Mouse (Mus musculus): ENCODE results near the gene Pts. TPM values are rescaled to one million over a fixed set of nuclear protein-coding genes. Genes with fewer than 3 reads are reported as not detected.

Pts gene
- total and polyA plus RNA-seq, 3 experiments = 22.7 to 72.8 (median 59.5) TPM

GRCm38 (mm10) chr9:50490836-50491235 is 37.7 kb downstream of the Pts start:
- DNase-seq = no peak

GRCm38 (mm10) chr9:50485521-50485920 is 43.0 kb downstream of the Pts start:
- no peak for DNase-seq

- no peak for DNase-seq
These were observed 45.8 kb downstream of the Pts start for GRCm38 (mm10) chr9:50482743-50483142.

- no peak for DNase-seq
These were observed 49.0 kb downstream of the Pts start for GRCm38 (mm10) chr9:50479476-50479875.

- DNase-seq = no peak
These were observed 49.7 kb downstream of the Pts start for GRCm38 (mm10) chr9:50478826-50479225.

GRCm38 (mm10) chr9:50477270-50477669 is 51.3 kb downstream of the Pts start:
- DNase-seq = no peak

- no peak for DNase-seq
These were observed 51.9 kb downstream of the Pts start for GRCm38 (mm10) chr9:50476651-50477050.

- DNase-seq = no peak
These were observed 52.8 kb downstream of the Pts start for GRCm38 (mm10) chr9:50475745-50476144.

- no peak for DNase-seq
These were observed 53.2 kb downstream of the Pts start for GRCm38 (mm10) chr9:50475318-50475717.

Other genes starting within 250 kb of the Pts start
- 1,000 to 10,000 TPM; 1,087 to 1,247 TPM for gene Rpl10-ps3, start 183.8 kb downstream of the Pts start, total RNA-seq (2021)
- gene Rpl10-ps3, start 183.8 kb downstream of the Pts start, polyA plus RNA-seq (2012; rRNA removed) = 7.3 and 8.1 TPM in 2 replicates
- under 1 TPM; 0.46 to 0.59 TPM for gene Plet1, start 34.2 kb downstream of the Pts start, total RNA-seq (2021)
- gene Plet1, start 34.2 kb downstream of the Pts start, polyA plus RNA-seq (2012; rRNA removed) = 0.08 TPM in 1 of 2 replicates, not detected in the other
- 1 to 10 TPM; 6.1 to 6.7 TPM for gene Il18, start 26.1 kb upstream of the Pts start, total RNA-seq (2021)
- gene Il18, start 26.1 kb upstream of the Pts start, polyA plus RNA-seq (2012; rRNA removed) = 1.6 and 2.1 TPM in 2 replicates
- 1 to 10 TPM; 4.5 to 5.0 TPM for gene Bco2, start 26.5 kb upstream of the Pts start, total RNA-seq (2021)
- gene Bco2, start 26.5 kb upstream of the Pts start, polyA plus RNA-seq (2012; rRNA removed) = 0.10 and 0.16 TPM in 2 replicates
- gene Tex12, start 32.6 kb upstream of the Pts start, total RNA-seq (2021) = not detected
- not detected in 2 replicates for gene Tex12, start 32.6 kb upstream of the Pts start, polyA plus RNA-seq (2012; rRNA removed)
- gene Sdhd, start 75.1 kb upstream of the Pts start, total RNA-seq (2021) = 100 to 1,000 TPM; 249 to 334 TPM
- gene Sdhd, start 75.1 kb upstream of the Pts start, polyA plus RNA-seq (2012; rRNA removed) = 248 and 267 TPM in 2 replicates
- 100 to 1,000 TPM; 213 to 216 TPM for gene Timm8b, start 75.2 kb upstream of the Pts start, total RNA-seq (2021)
- gene Timm8b, start 75.2 kb upstream of the Pts start, polyA plus RNA-seq (2012; rRNA removed) = 33.0 and 58.2 TPM in 2 replicates
- 1 to 10 TPM; 1.2 to 3.4 TPM for gene Pih1d2, start 88.6 kb upstream of the Pts start, total RNA-seq (2021)
- gene Pih1d2, start 88.6 kb upstream of the Pts start, polyA plus RNA-seq (2012; rRNA removed) = 0.26 and 0.38 TPM in 2 replicates
- 10 to 100 TPM; 20.9 to 26.8 TPM for gene Nkapd1, start 88.7 kb upstream of the Pts start, total RNA-seq (2021)
- 6.8 and 7.3 TPM in 2 replicates for gene Nkapd1, start 88.7 kb upstream of the Pts start, polyA plus RNA-seq (2012; rRNA removed)
- 100 to 1,000 TPM; 152 to 160 TPM for gene Dlat, start 131.1 kb upstream of the Pts start, total RNA-seq (2021)
- gene Dlat, start 131.1 kb upstream of the Pts start, polyA plus RNA-seq (2012; rRNA removed) = 30.1 and 32.5 TPM in 2 replicates
- 1 to 10 TPM; 5.2 to 8.9 TPM for gene Dixdc1, start 210.8 kb upstream of the Pts start, total RNA-seq (2021)
- 1.7 and 1.8 TPM in 2 replicates for gene Dixdc1, start 210.8 kb upstream of the Pts start, polyA plus RNA-seq (2012; rRNA removed)
- 1 to 10 TPM; 4.3 to 6.1 TPM for gene 2310030G06Rik, start 217.8 kb upstream of the Pts start, total RNA-seq (2021)
- 1.5 and 1.7 TPM in 2 replicates for gene 2310030G06Rik, start 217.8 kb upstream of the Pts start, polyA plus RNA-seq (2012; rRNA removed)
- gene Cryab, start 222.6 kb upstream of the Pts start, total RNA-seq (2021) = 10 to 100 TPM; 28.6 to 46.1 TPM
- 67.3 and 78.0 TPM in 2 replicates for gene Cryab, start 222.6 kb upstream of the Pts start, polyA plus RNA-seq (2012; rRNA removed)
- 1 to 10 TPM; 1.2 to 3.6 TPM for gene Hspb2, start 223.6 kb upstream of the Pts start, total RNA-seq (2021)
- gene Hspb2, start 223.6 kb upstream of the Pts start, polyA plus RNA-seq (2012; rRNA removed) = 9.2 and 10.2 TPM in 2 replicates
- 1 to 10 TPM; 5.7 to 5.8 TPM for gene Fdxacb1, start 239.5 kb upstream of the Pts start, total RNA-seq (2021)
- 2.1 and 2.7 TPM in 2 replicates for gene Fdxacb1, start 239.5 kb upstream of the Pts start, polyA plus RNA-seq (2012; rRNA removed)
- 10 to 100 TPM; 27.1 to 27.8 TPM for gene Alg9, start 246.3 kb upstream of the Pts start, total RNA-seq (2021)
- gene Alg9, start 246.3 kb upstream of the Pts start, polyA plus RNA-seq (2012; rRNA removed) = 17.6 and 26.8 TPM in 2 replicates
- gene 1110032A03Rik, start 246.8 kb upstream of the Pts start, total RNA-seq (2021) = 10 to 100 TPM; 47.8 to 63.4 TPM
- 29.4 and 29.7 TPM in 2 replicates for gene 1110032A03Rik, start 246.8 kb upstream of the Pts start, polyA plus RNA-seq (2012; rRNA removed)

Data from adrenal gland, adult 2 months (tissue).